In genomic region chr10:24634288-24634687, GRCm38 (mm10) we compare ENCODE assay signal across 9 mouse cellular contexts. TPM values are rescaled to one million over a fixed set of nuclear protein-coding genes. Genes with fewer than 3 reads are reported as not detected.
DNase-seq lines count a peak whose midpoint lies in the region; ATAC-seq and TF ChIP-seq lines count a peak whose summit lies in the region.
"Had no signal": no experiment of that assay in that cellular context is flagged by ENCODE, and none has a peak within 500 bp of the region (broad histone marks: within the 10 kb centered on the region; RNA-seq: fewer than 3 reads in every experiment).

No protein-coding gene starts in this region.

- H3K9ac ChIP-seq in heart, embryonic 16.5 days (ENCODE audit: low read length), result no peak overlapping the region
- H3K9ac ChIP-seq in stomach, embryonic 16.5 days (ENCODE audit: low read length), result no peak overlapping the region

- WGBS in lung, adult 2 months, result 46% methylated on average over 9 of the region's 9 CpGs
- WGBS in heart, embryonic 16.5 days, result 56% methylated on average over 9 of the region's 9 CpGs
- 51% methylated on average over 9 of the region's 9 CpGs for WGBS in stomach, embryonic 16.5 days

- H3K4me1 ChIP-seq in lung, adult 2 months (ENCODE audit: control insufficient read depth, insufficient read depth, low read length), result no peaks in the 10 kb centered on the region; the same call in 1 of the 2 replicates
- peaks cover 21% of the 10 kb centered on the region for H3K4me1 ChIP-seq in heart, embryonic 16.5 days (ENCODE audit: control insufficient read depth, insufficient read depth, low read length)
- peaks cover 11% of the 10 kb centered on the region for H3K4me1 ChIP-seq in stomach, embryonic 16.5 days (ENCODE audit: control insufficient read depth, insufficient read depth, low read length)

- DNase-seq in lung, adult 18-20 months, result peak; percentile 35 to 51
- DNase-seq in lung, adult 2 months, result no peak
- peak; percentile 32 to 54 for DNase-seq in kidney, postnatal 25 days
- no peak for DNase-seq in right cerebral cortex, postnatal 10 days (ENCODE audit: low spot score in 2 of 2)
- DNase-seq: right cerebral cortex, postnatal 14 days had no signal

- ATAC-seq in heart, embryonic 16.5 days (replicated peaks; ENCODE audit: extremely low read depth, insufficient read depth, low FRiP score), result peak; percentile 28; the same call in 1 of the 2 replicates
- ATAC-seq in stomach, embryonic 16.5 days (ENCODE audit: insufficient read depth, low FRiP score), result no peak; the same call in 1 of the 2 replicates
- ATAC-seq in activated CD4-positive, CD25-positive, alpha-beta regulatory T cell, adult 4 months, result no peak
- ATAC-seq: inflammation-experienced regulatory T-cells, adult 6 months had no signal

- H3K4me2 ChIP-seq in heart, embryonic 16.5 days (ENCODE audit: low read depth, low read length), result no peak overlapping the region
- no peak overlapping the region for H3K4me2 ChIP-seq in stomach, embryonic 16.5 days (ENCODE audit: low read depth, low read length)

- no peak overlapping the region for H3K4me3 ChIP-seq in lung, adult 2 months (replicated peaks; ENCODE audit: extremely low read depth, low read depth, low read length)
- H3K4me3 ChIP-seq in heart, embryonic 16.5 days (ENCODE audit: low read length), result no peak overlapping the region
- no peak overlapping the region for H3K4me3 ChIP-seq in stomach, embryonic 16.5 days (replicated peaks; ENCODE audit: low read length)

- no peak for TF ChIP-seq POLR2A in lung, adult 2 months (IDR thresholded peaks at IDR 0.05; ENCODE audit: borderline replicate concordance, extremely low read depth, low read depth, low read length)

- no peaks in the 10 kb centered on the region; the same call in 1 of the 2 replicates for H3K27me3 ChIP-seq in heart, embryonic 16.5 days (ENCODE audit: control insufficient read depth, insufficient read depth, low read length)
- H3K27me3 ChIP-seq in stomach, embryonic 16.5 days (ENCODE audit: control insufficient read depth, insufficient read depth, low read length), result no peaks in the 10 kb centered on the region

- TF ChIP-seq CTCF in lung, adult 2 months (IDR thresholded peaks at IDR 0.05; ENCODE audit: insufficient read depth, low read length), result no peak

- H3K36me3 ChIP-seq in heart, embryonic 16.5 days (ENCODE audit: control insufficient read depth, insufficient read depth), result no peaks in the 10 kb centered on the region
- no peaks in the 10 kb centered on the region for H3K36me3 ChIP-seq in stomach, embryonic 16.5 days (ENCODE audit: control insufficient read depth, insufficient read depth, low read length)

- peak overlapping the region; percentile 53; the same call in 1 of the 2 replicates for H3K27ac ChIP-seq in heart, embryonic 16.5 days (ENCODE audit: low read length)
- H3K27ac ChIP-seq in stomach, embryonic 16.5 days (ENCODE audit: low read length), result peak overlapping the region; percentile 34; the same call in 1 of the 2 replicates

- H3K9me3 ChIP-seq in heart, embryonic 16.5 days (replicated peaks; ENCODE audit: control insufficient read depth, low read length), result no peaks in the 10 kb centered on the region
- H3K9me3 ChIP-seq in stomach, embryonic 16.5 days (replicated peaks; ENCODE audit: control insufficient read depth, low read length), result no peaks in the 10 kb centered on the region

RNA-seq across cellular contexts. Expression of gene Ccn2, which starts 39.0 kb away (rescaled TPM):
- polyA plus RNA-seq in lung, adult 2 months (2012; rRNA removed), result 199 and 433 TPM in 2 replicates
- polyA plus RNA-seq in heart, embryonic 16.5 days (2015; fragmentation: Nextera tagmentation; extraction: Ambion mirVana), result 34.3 and 37.6 TPM in 2 replicates
- 16.9 and 17.1 TPM in 2 replicates for polyA plus RNA-seq in stomach, embryonic 16.5 days (2015; fragmentation: Nextera tagmentation; extraction: Ambion mirVana)
- polyA plus RNA-seq in activated CD4-positive, CD25-positive, alpha-beta regulatory T cell, adult 4 months (2017; shearing (Covaris generic)), result not detected
- polyA plus RNA-seq: inflammation-experienced regulatory T-cells, adult 6 months had no signal

Comparison
In these comparisons a context has a peak if more than half of its experiments do, and no peak if none do; other contexts are left out.
1. DNase-seq: peak in lung, adult 18-20 months (2 of 2) and kidney, postnatal 25 days (2 of 2); none in lung, adult 2 months (single experiment) and right cerebral cortex, postnatal 10 days (0 of 2).
2. RNA of gene Ccn2, which starts 39.0 kb away (polyA plus RNA-seq): 199 to 433 TPM in lung, adult 2 months, 34.3 to 37.6 TPM in heart, embryonic 16.5 days and 16.9 to 17.1 TPM in stomach, embryonic 16.5 days; not detected in activated CD4-positive, CD25-positive, alpha-beta regulatory T cell, adult 4 months; every median in the first group is over 10 times any median in the second.